Mouse (Mus musculus): ENCODE measurements around the gene Zfp869. TPM values are rescaled to one million over a fixed set of nuclear protein-coding genes. Genes with fewer than 3 reads are reported as not detected.

The Zfp869 gene
- polyA plus RNA-seq, 1 experiment from 2014 or later, result 14.6 TPM

- no peak for TF ChIP-seq CTCF (IDR thresholded peaks at IDR 0.05)
- H3K9me3 ChIP-seq (ENCODE audit: low read length), result 0 out of 2 replicates have a peak, but pooled peaks cover 3% of the 10 kb centered on the region
- no peaks in the 10 kb centered on the region for H3K27me3 ChIP-seq (replicated peaks; ENCODE audit: insufficient read depth, low read length)
- no peaks in the 10 kb centered on the region for H3K4me1 ChIP-seq (ENCODE audit: insufficient read depth, low read depth, low read length)
- no peak for ATAC-seq
- H3K9ac ChIP-seq (replicated peaks; ENCODE audit: low read depth), result no peak overlapping the region
- no peak overlapping the region for H3K4me3 ChIP-seq (ENCODE audit: low read depth, low read length)
- no peak for DNase-seq (ENCODE audit: low spot score)
- H3K4me2 ChIP-seq (replicated peaks; ENCODE audit: low read depth, low read length), result no peak overlapping the region
- H3K36me3 ChIP-seq (ENCODE audit: insufficient read depth, low read length), result no peaks in the 10 kb centered on the region; the same call in 1 of the 2 replicates
- H3K27ac ChIP-seq (ENCODE audit: low read length), result no peak overlapping the region
Measured at GRCm38 (mm10) chr8:69661294-69661693, 49.2 kb downstream of the Zfp869 start.

Other genes with a start within 250 kb of the Zfp869 start
- not detected in 2 replicates for gene Gm7697, start 187.7 kb downstream of the Zfp869 start, polyA plus RNA-seq (2015; fragmentation: Nextera tagmentation; extraction: Ambion mirVana)
- gene Zfp868, start 85.2 kb downstream of the Zfp869 start, polyA plus RNA-seq (2015; fragmentation: Nextera tagmentation; extraction: Ambion mirVana), result 15.2 and 16.1 TPM in 2 replicates
- 0.95 and 1.1 TPM in 2 replicates for gene Zfp964, start 56.2 kb downstream of the Zfp869 start, polyA plus RNA-seq (2015; fragmentation: Nextera tagmentation; extraction: Ambion mirVana)
- gene Zfp963, start 39.2 kb upstream of the Zfp869 start, polyA plus RNA-seq (2015; fragmentation: Nextera tagmentation; extraction: Ambion mirVana), result 6.6 and 7.1 TPM in 2 replicates
- 0.19 and 0.41 TPM in 2 replicates for gene Gm20422, start 64.2 kb upstream of the Zfp869 start, polyA plus RNA-seq (2015; fragmentation: Nextera tagmentation; extraction: Ambion mirVana)
- 21.2 and 21.6 TPM in 2 replicates for gene Atp13a1, start 80.4 kb upstream of the Zfp869 start, polyA plus RNA-seq (2015; fragmentation: Nextera tagmentation; extraction: Ambion mirVana)
- 12.8 and 13.2 TPM in 2 replicates for gene Zfp866, start 80.5 kb upstream of the Zfp869 start, polyA plus RNA-seq (2015; fragmentation: Nextera tagmentation; extraction: Ambion mirVana)
- 8.4 and 8.6 TPM in 2 replicates for gene Gmip, start 98.0 kb upstream of the Zfp869 start, polyA plus RNA-seq (2015; fragmentation: Nextera tagmentation; extraction: Ambion mirVana)
- gene Lpar2, start 111.7 kb upstream of the Zfp869 start, polyA plus RNA-seq (2015; fragmentation: Nextera tagmentation; extraction: Ambion mirVana), result 0.52 and 0.56 TPM in 2 replicates
- gene Pbx4, start 121.8 kb upstream of the Zfp869 start, polyA plus RNA-seq (2015; fragmentation: Nextera tagmentation; extraction: Ambion mirVana), result 15.9 and 17.0 TPM in 2 replicates
- gene Cilp2, start 177.0 kb upstream of the Zfp869 start, polyA plus RNA-seq (2015; fragmentation: Nextera tagmentation; extraction: Ambion mirVana), result 0.17 and 0.36 TPM in 2 replicates
- 1.9 and 2.3 TPM in 2 replicates for gene Tssk6, start 191.5 kb upstream of the Zfp869 start, polyA plus RNA-seq (2015; fragmentation: Nextera tagmentation; extraction: Ambion mirVana)
- 165 and 177 TPM in 2 replicates for gene Ndufa13, start 191.8 kb upstream of the Zfp869 start, polyA plus RNA-seq (2015; fragmentation: Nextera tagmentation; extraction: Ambion mirVana)
- gene Yjefn3, start 192.0 kb upstream of the Zfp869 start, polyA plus RNA-seq (2015; fragmentation: Nextera tagmentation; extraction: Ambion mirVana), result 2.1 and 3.4 TPM in 2 replicates